Mouse (Mus musculus): ENCODE measurements at regions not wholly inside any gene's neighbourhood (a gene's known extent, or its start where the extent isn't known, plus 50 kb on each side); places are given as distances from the start of the nearest gene placed in this dataset.

DNA sequence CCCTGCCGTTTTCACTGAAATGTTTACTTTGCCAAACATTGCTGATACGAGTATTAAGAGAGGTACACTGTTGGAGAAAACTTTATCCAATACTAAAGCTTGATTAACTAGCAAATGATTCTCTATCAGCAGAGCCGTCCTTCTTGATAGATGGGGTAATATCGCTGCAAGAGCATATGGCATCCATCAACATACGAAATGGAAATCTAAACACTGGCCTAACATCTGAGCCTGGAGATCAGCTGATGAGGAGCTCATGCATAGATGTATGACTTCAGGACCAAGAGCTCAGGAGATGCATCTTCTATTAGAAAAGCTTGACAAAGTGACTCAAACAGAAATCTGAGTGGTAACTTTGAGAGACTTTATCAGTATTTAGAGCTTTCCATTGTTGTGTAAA, 666.5 kb downstream of the Defb40 start:
- no peak for TF ChIP-seq CTCF (IDR thresholded peaks at IDR 0.05)
- no peak for TF ChIP-seq EP300 (IDR thresholded peaks at IDR 0.05)
